Mouse (Mus musculus): ENCODE measurements at regions not wholly inside any gene's neighbourhood (a gene's known extent, or its start where the extent isn't known, plus 50 kb on each side); places are given as distances from the start of the nearest gene placed in this dataset.

GRCm38 (mm10) chr13:44228540-44229135 lies 444.1 kb downstream of the Cd83 start:
- TF ChIP-seq POLR2A (IDR thresholded peaks at IDR 0.05; ENCODE audit: borderline replicate concordance, extremely low read depth, low read depth, low read length) (no peak), CTCF (IDR thresholded peaks at IDR 0.05; ENCODE audit: insufficient read depth, low read length) (no peak)

Measured in lung, adult 2 months (tissue).